Mouse (Mus musculus): ENCODE data around the gene Rhoa. TPM values are rescaled to one million over a fixed set of nuclear protein-coding genes. Genes with fewer than 3 reads are reported as not detected.

Rhoa gene
- total RNA-seq, 2 experiments from 2014 or later, result 189 to 198 TPM

DNA sequence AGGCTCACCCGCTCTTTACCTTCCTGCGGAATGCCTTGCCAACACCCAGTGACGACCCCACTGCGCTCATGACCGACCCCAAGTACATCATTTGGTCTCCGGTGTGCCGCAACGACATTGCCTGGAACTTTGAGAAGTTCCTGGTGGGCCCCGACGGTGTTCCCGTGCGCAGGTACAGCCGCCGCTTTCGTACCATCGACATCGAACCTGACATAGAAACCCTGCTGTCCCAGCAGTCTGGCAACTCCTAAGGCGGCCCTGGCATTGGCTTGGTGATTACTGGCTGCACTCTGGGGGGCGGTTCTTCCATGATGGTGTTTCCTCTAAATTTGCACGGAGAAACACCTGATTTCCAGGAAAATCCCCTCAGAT is 33.9 kb downstream of the Rhoa start:
- no peak for DNase-seq (ENCODE audit: low spot score in 2 of 2)

GRCm38 (mm10) chr9:108340258-108341138 is 34.6 kb downstream of the Rhoa start:
- no peak for DNase-seq (ENCODE audit: low spot score in 2 of 2)

GRCm38 (mm10) chr9:108341139-108341475 is 35.2 kb downstream of the Rhoa start:
- DNase-seq (ENCODE audit: low spot score in 2 of 2), result no peak

- DNase-seq (ENCODE audit: low spot score in 2 of 2), result no peak
Measured at GRCm38 (mm10) chr9:108341801-108342200, 35.9 kb downstream of the Rhoa start.

DNA sequence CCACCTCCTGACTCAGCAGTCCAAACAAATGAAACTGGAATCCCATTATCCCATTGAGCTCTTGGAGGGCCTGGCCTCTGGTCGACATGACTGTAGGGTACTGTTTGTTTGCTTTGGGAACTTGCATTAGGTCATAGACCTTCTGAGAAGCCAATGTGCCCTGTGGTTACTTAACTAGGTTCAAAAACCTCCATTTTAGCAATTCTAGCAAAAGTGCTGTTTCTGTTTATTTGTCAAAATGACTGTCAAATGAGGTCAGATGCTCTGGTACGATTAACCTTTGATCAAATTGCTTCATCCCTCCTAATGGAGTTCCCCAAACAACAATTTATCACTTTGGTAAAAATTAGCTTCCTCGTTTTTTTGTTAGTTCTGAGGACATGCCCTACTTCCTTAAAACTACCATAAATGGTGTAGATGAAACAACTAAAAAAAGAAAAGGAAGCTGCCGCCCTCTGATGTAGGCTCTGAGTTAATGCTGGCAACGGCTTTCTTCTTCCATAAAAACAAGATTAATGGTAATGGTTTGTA is 36.4 kb downstream of the Rhoa start:
- DNase-seq (ENCODE audit: low spot score in 2 of 2), result no peak

DNA sequence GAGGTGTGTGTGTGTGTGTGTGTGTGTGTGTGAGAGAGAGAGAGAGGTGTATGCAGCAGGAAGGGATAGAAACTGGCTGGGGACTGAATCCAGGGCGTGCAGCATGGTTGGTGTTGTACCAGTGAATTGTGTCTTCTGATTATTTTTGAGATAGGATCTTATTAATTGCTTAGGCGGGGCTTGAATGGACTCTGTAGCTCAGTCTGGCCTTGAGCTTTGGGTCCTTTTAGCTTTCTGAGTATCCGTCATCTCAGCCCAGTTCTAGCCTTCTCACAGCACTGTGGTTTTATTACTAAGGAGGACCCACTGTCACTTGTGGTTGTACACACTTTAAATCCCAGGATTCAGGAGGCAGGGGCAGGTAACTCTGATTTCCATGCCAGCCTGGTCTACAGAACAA is 37.4 kb downstream of the Rhoa start:
- DNase-seq (ENCODE audit: low spot score in 2 of 2), result no peak

DNA sequence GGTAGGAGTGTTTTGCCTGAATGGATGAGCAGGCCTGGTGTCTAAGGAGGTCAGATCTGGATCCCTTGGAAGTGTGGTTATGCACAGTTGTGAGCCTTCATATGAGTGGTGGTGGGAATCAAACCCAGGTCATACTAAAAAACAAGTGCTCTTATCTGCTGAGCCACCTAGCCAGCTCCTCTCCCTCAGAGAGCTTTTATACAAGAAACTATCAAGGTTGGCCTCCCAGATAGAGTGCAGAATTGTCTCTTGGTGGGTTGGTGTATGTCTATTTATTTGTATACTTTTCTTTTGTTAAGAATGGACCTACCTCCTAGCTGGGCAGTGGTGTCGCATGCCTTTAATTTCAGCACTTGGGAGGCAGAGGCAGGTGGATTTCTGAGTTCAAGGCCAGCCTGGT is 37.9 kb downstream of the Rhoa start:
- no peak for DNase-seq (ENCODE audit: low spot score in 2 of 2)

- DNase-seq (ENCODE audit: low spot score in 2 of 2), result no peak
Measured at GRCm38 (mm10) chr9:108344471-108344870, 38.5 kb downstream of the Rhoa start.

DNA sequence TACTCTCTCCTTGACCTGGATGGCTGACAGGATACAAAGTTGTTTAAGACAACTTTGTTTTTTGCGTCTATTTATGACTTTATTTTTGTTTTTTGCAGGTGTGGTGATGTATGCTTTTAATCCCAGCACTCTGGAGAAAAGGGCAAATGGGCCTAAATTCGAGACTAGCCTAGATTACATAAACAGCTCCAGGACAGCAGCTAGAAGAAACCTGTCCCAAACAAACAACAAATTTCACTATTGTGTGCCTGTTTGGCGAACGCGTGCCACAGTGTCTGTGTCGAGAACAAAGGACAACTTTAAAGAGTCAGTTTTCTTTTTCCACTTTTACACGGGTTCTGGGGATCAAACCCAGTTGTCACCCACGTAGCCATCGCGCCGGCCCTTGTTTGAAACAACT is 41.1 kb downstream of the Rhoa start:
- DNase-seq (ENCODE audit: low spot score in 2 of 2), result no peak

- peak; percentile 80 to 83 for DNase-seq (ENCODE audit: low spot score in 2 of 2)
Measured at GRCm38 (mm10) chr9:108347540-108348289, 41.8 kb downstream of the Rhoa start, which contains the start of gene Usp4. TSS of gene Usp4 (plus strand) at chr9:108347853.

GRCm38 (mm10) chr9:108348290-108348680 is 42.4 kb downstream of the Rhoa start:
- DNase-seq (ENCODE audit: low spot score in 2 of 2), result no peak

DNA sequence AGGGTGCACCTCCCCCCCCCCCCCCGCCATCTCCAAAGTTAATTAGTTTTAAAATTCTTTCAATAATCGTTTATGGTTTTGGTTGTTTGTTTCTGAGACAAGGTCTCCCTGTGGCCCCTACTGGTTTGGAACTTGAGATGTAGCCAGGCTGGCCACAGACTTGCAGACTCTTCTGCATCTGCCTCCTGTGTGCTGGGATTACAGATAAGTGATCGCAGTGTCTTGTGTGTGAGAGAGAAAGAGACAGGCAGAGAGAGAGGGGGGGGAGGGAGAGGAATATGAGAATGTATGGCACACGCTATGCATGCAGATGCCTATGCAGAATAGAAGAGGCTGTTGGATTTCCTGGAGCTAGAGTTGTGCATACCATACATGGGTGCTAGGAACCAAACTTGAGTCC is 43.8 kb downstream of the Rhoa start:
- no peak for DNase-seq (ENCODE audit: low spot score in 2 of 2)

DNA sequence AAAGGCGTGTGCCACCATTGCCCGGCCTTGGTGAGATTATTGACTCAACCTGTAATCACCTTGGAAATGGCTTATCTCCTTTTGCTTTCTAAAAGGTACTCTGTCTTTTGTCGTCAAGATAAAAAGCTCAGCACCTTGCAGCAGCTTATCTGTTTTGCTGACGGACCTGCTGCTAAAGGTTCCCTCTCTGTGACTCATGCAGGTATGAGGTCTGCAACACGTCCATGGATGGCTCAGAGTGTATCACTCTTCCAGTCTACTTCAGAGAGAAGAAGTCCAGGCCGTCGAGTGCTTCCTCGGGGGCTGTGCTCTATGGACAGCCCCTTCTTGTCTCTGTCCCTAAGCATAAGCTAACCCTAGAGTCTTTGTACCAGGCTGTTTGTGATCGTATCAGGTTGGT is 72.3 kb downstream of the Rhoa start:
- no peak for DNase-seq (ENCODE audit: low spot score in 2 of 2)

GRCm38 (mm10) chr9:108378736-108379135 is 72.8 kb downstream of the Rhoa start:
- no peak for DNase-seq (ENCODE audit: low spot score in 2 of 2)

GRCm38 (mm10) chr9:108379294-108379693 is 73.4 kb downstream of the Rhoa start:
- DNase-seq (ENCODE audit: low spot score in 2 of 2), result no peak

- DNase-seq (ENCODE audit: low spot score in 2 of 2), result no peak
Measured at GRCm38 (mm10) chr9:108381382-108381781, 75.5 kb downstream of the Rhoa start.

DNA sequence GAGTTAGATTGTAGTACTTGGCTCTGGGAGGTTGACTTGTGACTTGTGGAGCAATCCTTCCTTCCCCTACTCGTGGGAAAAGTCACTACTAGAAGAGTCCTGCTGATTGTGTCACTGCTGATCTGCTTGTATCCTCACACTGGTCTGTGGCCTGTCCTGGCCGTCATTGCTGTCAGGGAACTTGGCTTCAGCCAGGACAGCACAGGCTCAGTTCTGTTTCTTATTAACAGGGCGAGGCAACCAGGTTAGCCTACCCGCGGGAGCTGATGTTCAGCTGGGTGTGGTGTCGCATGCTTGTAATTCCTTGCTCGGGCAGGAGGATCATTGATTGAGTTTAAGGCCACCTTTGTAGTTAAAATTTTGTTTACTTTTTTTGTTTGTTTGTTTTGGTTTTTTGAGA is 79.1 kb downstream of the Rhoa start:
- no peak for DNase-seq (ENCODE audit: low spot score in 2 of 2)

- DNase-seq (ENCODE audit: low spot score in 2 of 2), result no peak
Measured at GRCm38 (mm10) chr9:108386816-108387215, 80.9 kb downstream of the Rhoa start.
